Comparison of ENCODE assay signal across 18 mouse cellular contexts in genomic region chr16:5811654-5811992, GRCm38 (mm10).
A peak's percentile ranks its signal among the peaks of the same experiment; 100 is the strongest.
DNase-seq lines count a peak whose midpoint lies in the region; ATAC-seq lines count a peak whose summit lies in the region.
"Had no signal": no experiment of that assay in that cellular context is flagged by ENCODE, and none has a peak within 500 bp of the region (broad histone marks: within the 10 kb centered on the region; RNA-seq: fewer than 3 reads in every experiment).

No protein-coding gene starts in this region.

- H3K27ac ChIP-seq in hindbrain, embryonic 14.5 days: 0 out of 2 replicates have a peak overlapping the region, but pooled peaks have one; percentile 36
- no peak overlapping the region for H3K27ac ChIP-seq in hindbrain, embryonic 11.5 days (ENCODE audit: low read depth, low read length)
- H3K27ac ChIP-seq in neural tube, embryonic 13.5 days (replicated peaks): peak overlapping the region; percentile 54; the same call in 1 of the 2 replicates
- H3K27ac ChIP-seq: embryonic facial prominence, embryonic 13.5 days; heart, embryonic 10.5 days; kidney, postnatal 0 days; liver, embryonic 15.5 days; macrophage had no signal

- no peaks in the 10 kb centered on the region for H3K9me3 ChIP-seq in hindbrain, embryonic 14.5 days (ENCODE audit: control insufficient read depth, low read length)
- H3K9me3 ChIP-seq in hindbrain, embryonic 11.5 days (ENCODE audit: control insufficient read depth, low read length): no peaks in the 10 kb centered on the region
- no peaks in the 10 kb centered on the region for H3K9me3 ChIP-seq in neural tube, embryonic 13.5 days
- H3K9me3 ChIP-seq: embryonic facial prominence, embryonic 13.5 days; heart, embryonic 10.5 days; liver, embryonic 15.5 days had no signal

- peak; percentile 12 for DNase-seq in cerebellum, adult 11 months
- no peak for DNase-seq in cerebellum, adult 18-20 months
- DNase-seq in hindbrain, embryonic 14.5 days (ENCODE audit: low spot score): no peak
- no peak for DNase-seq in hindbrain, embryonic 11.5 days (ENCODE audit: low spot score)
- no peak for DNase-seq in neural tube, embryonic 10.5 days (ENCODE audit: extremely low spot score, low spot score)
- no peak for DNase-seq in layer of hippocampus, postnatal 36 days
- DNase-seq in urinary bladder, adult 2 months (ENCODE audit: low spot score): no peak
- DNase-seq: adrenal gland, postnatal 36 days; kidney, adult 18-20 months; right cerebral cortex, postnatal 14 days; thymus, postnatal 36 days had no signal

- H3K36me3 ChIP-seq in hindbrain, embryonic 14.5 days (replicated peaks; ENCODE audit: control insufficient read depth, insufficient read depth): no peaks in the 10 kb centered on the region
- no peaks in the 10 kb centered on the region for H3K36me3 ChIP-seq in hindbrain, embryonic 11.5 days (ENCODE audit: control insufficient read depth, insufficient read depth, low read length)
- H3K36me3 ChIP-seq in neural tube, embryonic 13.5 days: no peaks in the 10 kb centered on the region
- H3K36me3 ChIP-seq: embryonic facial prominence, embryonic 13.5 days; heart, embryonic 10.5 days; liver, embryonic 15.5 days had no signal

- WGBS in hindbrain, embryonic 14.5 days: 45% methylated on average over 2 of the region's 2 CpGs
- 41% methylated on average over 2 of the region's 2 CpGs for WGBS in hindbrain, embryonic 11.5 days
- WGBS in neural tube, embryonic 13.5 days: 47% methylated on average over 2 of the region's 2 CpGs

- 0 out of 2 replicates have a peak, but pooled peaks cover 8% of the 10 kb centered on the region for H3K4me1 ChIP-seq in hindbrain, embryonic 14.5 days (replicated peaks; ENCODE audit: control insufficient read depth, insufficient read depth, low read length)
- H3K4me1 ChIP-seq in hindbrain, embryonic 11.5 days (replicated peaks; ENCODE audit: control insufficient read depth, insufficient read depth, low read length): no peaks in the 10 kb centered on the region
- peaks cover 10% of the 10 kb centered on the region for H3K4me1 ChIP-seq in neural tube, embryonic 13.5 days (replicated peaks)
- H3K4me1 ChIP-seq: embryonic facial prominence, embryonic 13.5 days; heart, embryonic 10.5 days; liver, embryonic 15.5 days had no signal

- H3K27me3 ChIP-seq in hindbrain, embryonic 14.5 days (ENCODE audit: control insufficient read depth, insufficient read depth, low read length): no peaks in the 10 kb centered on the region
- no peaks in the 10 kb centered on the region for H3K27me3 ChIP-seq in hindbrain, embryonic 11.5 days (ENCODE audit: control insufficient read depth, insufficient read depth, low read length)
- H3K27me3 ChIP-seq in neural tube, embryonic 13.5 days: no peaks in the 10 kb centered on the region
- H3K27me3 ChIP-seq: embryonic facial prominence, embryonic 13.5 days; liver, embryonic 15.5 days had no signal

- peak; percentile 70; the same call in 1 of the 2 replicates for ATAC-seq in hindbrain, embryonic 14.5 days (ENCODE audit: low FRiP score)
- ATAC-seq in hindbrain, embryonic 11.5 days (ENCODE audit: low FRiP score): no peak
- peak; percentile 65; the same call in 1 of the 2 replicates for ATAC-seq in neural tube, embryonic 13.5 days (ENCODE audit: low read depth)
- ATAC-seq: CD4-positive, CD25-positive, alpha-beta regulatory T cell, adult 4 months had no signal

- no peak overlapping the region for H3K9ac ChIP-seq in hindbrain, embryonic 14.5 days
- H3K9ac ChIP-seq in hindbrain, embryonic 11.5 days (ENCODE audit: low read depth, low read length): no peak overlapping the region
- H3K9ac ChIP-seq in neural tube, embryonic 13.5 days: no peak overlapping the region
- H3K9ac ChIP-seq: embryonic facial prominence, embryonic 13.5 days; liver, embryonic 15.5 days had no signal

- H3K4me3 ChIP-seq in hindbrain, embryonic 14.5 days (replicated peaks; ENCODE audit: low read length): no peak overlapping the region
- no peak overlapping the region for H3K4me3 ChIP-seq in hindbrain, embryonic 11.5 days (ENCODE audit: low read depth, low read length)
- H3K4me3 ChIP-seq in neural tube, embryonic 13.5 days: no peak overlapping the region
- H3K4me3 ChIP-seq: embryonic facial prominence, embryonic 13.5 days; heart, embryonic 10.5 days; liver, embryonic 15.5 days had no signal

- no peak overlapping the region for H3K4me2 ChIP-seq in hindbrain, embryonic 14.5 days (replicated peaks)
- H3K4me2 ChIP-seq in hindbrain, embryonic 11.5 days (replicated peaks; ENCODE audit: low read depth, low read length): no peak overlapping the region
- no peak overlapping the region for H3K4me2 ChIP-seq in neural tube, embryonic 13.5 days
- H3K4me2 ChIP-seq: embryonic facial prominence, embryonic 13.5 days; liver, embryonic 15.5 days had no signal
